Mouse (Mus musculus): ENCODE results near the gene Lgals7. TPM values are rescaled to one million over a fixed set of nuclear protein-coding genes. Genes with fewer than 3 reads are reported as not detected.
"Not testable (repeated sequence)": the region's sequence is repeated elsewhere in the genome, so short reads cannot be mapped to it uniquely, and the experiment has no call there.

Gene Lgals7
- polyA plus RNA-seq, 1 experiment, result 0.48 TPM

DNA sequence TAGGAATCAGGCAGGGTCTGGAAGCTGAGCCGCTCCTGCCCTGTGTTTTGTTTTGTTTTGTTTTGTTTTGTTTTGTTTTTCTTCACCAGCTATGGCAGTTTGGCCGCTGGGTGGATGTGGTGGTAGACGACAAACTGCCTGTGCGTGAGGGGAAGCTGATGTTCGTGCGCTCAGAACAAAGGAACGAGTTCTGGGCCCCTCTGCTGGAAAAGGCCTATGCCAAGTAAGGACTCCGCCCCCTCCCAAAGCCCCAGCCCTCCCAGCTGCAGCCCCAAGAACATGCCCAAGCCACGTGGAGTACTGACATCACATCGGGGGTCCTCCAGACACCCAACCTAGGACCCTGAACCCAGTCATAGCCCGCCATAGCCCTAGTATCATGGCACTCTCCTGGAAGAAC is 19.4 kb downstream of the Lgals7 start:
- Histone ChIP-seq H3K27ac (ENCODE audit: insufficient read depth, low read length) (no peak overlapping the region), H3K4me3 (ENCODE audit: extremely low read depth, insufficient read depth, insufficient read length) (no peak overlapping the region), H3K36me3 (ENCODE audit: control insufficient read depth, insufficient read depth, low read length) (no peaks in the 10 kb centered on the region), H3K4me1 (ENCODE audit: control insufficient read depth, insufficient read depth, insufficient read length) (no peaks in the 10 kb centered on the region), H3K27me3 (ENCODE audit: control insufficient read depth, insufficient read depth, low read length) (no peaks in the 10 kb centered on the region)
- TF ChIP-seq CTCF (IDR thresholded peaks at IDR 0.05; ENCODE audit: extremely low read depth, insufficient read depth, insufficient read length, insufficient replicate concordance) (no peak), POLR2A (IDR thresholded peaks at IDR 0.05; ENCODE audit: low read depth, low read length) (no peak)
- no peak for DNase-seq (ENCODE audit: low read depth in 1 of 2, low spot score in 2 of 2)
- WGBS, result 80% methylated on average over 11 of the region's 11 CpGs

DNA sequence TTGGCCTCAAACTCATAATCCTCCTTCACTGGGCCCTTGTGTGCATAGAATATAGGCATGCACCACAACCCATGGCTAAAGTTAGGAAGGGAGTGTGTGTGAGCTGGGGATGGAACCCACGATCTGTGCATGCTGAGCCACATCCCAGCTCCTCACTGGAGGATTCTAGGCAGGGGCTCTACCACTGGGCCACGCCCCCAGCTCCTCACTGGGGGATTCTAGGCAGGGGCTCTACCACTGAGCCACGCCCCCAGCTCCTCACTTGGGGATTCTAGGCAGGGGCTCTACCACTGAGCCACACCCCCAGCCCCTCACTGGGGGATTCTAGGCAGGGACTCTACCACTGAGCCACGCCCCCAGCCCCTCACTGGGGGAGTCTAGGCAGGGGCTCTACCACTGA is 20.1 kb downstream of the Lgals7 start:
- not testable (repeated sequence) for DNase-seq (ENCODE audit: low read depth in 1 of 2, low spot score in 2 of 2); H3K27me3 ChIP-seq (ENCODE audit: control insufficient read depth, insufficient read depth, low read length)
- WGBS, result 93% methylated on average over 4 of the region's 4 CpGs

DNA sequence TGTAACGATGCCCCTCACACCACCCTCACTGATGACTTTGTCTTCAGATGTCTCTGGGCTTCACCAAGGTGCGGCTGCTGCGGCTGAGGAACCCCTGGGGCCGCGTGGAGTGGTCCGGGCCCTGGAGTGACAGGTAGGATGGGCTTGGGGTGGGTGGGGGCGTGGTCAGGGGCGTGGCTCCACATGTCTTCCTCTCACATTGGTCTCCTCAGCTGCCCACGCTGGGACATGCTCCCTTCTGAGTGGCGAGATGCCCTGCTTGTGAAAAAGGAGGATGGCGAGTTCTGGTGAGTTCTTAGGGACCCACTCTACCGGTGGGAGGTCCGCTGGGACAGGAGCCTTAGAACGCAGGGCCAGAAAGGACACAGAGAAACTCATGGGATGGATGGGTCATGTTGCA is 22.8 kb downstream of the Lgals7 start:
- no peak overlapping the region for H3K4me3 ChIP-seq (ENCODE audit: extremely low read depth, insufficient read depth, insufficient read length)
- peaks cover 3% of the 10 kb centered on the region for H3K4me1 ChIP-seq (ENCODE audit: control insufficient read depth, insufficient read depth, insufficient read length)
- no peak for TF ChIP-seq CTCF (IDR thresholded peaks at IDR 0.05; ENCODE audit: extremely low read depth, insufficient read depth, insufficient read length, insufficient replicate concordance)
- no peak for TF ChIP-seq POLR2A (IDR thresholded peaks at IDR 0.05; ENCODE audit: low read depth, low read length)
- DNase-seq (ENCODE audit: low read depth in 1 of 2, low spot score in 2 of 2), result no peak
- peaks cover 3% of the 10 kb centered on the region; the same call in 1 of the 2 replicates for H3K27me3 ChIP-seq (ENCODE audit: control insufficient read depth, insufficient read depth, low read length)
- 44% methylated on average over 14 of the region's 14 CpGs for WGBS
- H3K36me3 ChIP-seq (ENCODE audit: control insufficient read depth, insufficient read depth, low read length), result no peaks in the 10 kb centered on the region; the same call in 1 of the 2 replicates
- H3K27ac ChIP-seq (ENCODE audit: insufficient read depth, low read length), result no peak overlapping the region

More for the DNA sequence above, 20.1 kb downstream of the Lgals7 start:
- H3K27ac ChIP-seq (ENCODE audit: insufficient read depth, low read length); H3K4me1 ChIP-seq (ENCODE audit: control insufficient read depth, insufficient read depth, insufficient read length); H3K36me3 ChIP-seq (ENCODE audit: control insufficient read depth, insufficient read depth, low read length); H3K4me3 ChIP-seq (ENCODE audit: extremely low read depth, insufficient read depth, insufficient read length): not testable (repeated sequence)

DNA sequence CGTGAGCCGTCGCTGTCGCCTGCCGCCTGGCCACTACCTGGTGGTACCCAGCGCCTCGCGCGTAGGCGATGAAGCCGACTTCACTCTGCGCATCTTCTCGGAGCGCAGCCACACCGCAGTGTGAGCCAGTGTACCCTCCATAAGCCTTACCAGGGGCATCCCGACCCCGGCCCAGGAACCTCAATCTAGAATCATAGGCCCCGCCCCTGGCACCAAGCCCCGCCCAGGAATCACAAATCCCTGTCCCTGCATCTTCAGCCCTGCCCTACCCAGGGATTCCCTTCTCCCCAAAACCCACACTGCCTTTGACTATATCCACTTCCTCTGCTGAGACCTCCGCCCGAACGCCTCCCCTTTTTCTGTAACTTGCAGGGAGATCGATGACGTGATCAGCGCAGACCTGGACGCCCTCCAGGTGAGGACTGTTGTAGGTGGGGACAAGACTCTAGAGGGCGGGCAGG is 25.1 kb downstream of the Lgals7 start:
- H3K4me3 ChIP-seq (ENCODE audit: extremely low read depth, insufficient read depth, insufficient read length), result no peak overlapping the region
- no peak overlapping the region for H3K27ac ChIP-seq (ENCODE audit: insufficient read depth, low read length)
- H3K36me3 ChIP-seq (ENCODE audit: control insufficient read depth, insufficient read depth, low read length), result peaks cover 8% of the 10 kb centered on the region
- peaks cover 3% of the 10 kb centered on the region; the same call in 1 of the 2 replicates for H3K27me3 ChIP-seq (ENCODE audit: control insufficient read depth, insufficient read depth, low read length)
- WGBS, result 11% methylated on average over 27 of the region's 27 CpGs
- peaks cover 3% of the 10 kb centered on the region for H3K4me1 ChIP-seq (ENCODE audit: control insufficient read depth, insufficient read depth, insufficient read length)
- no peak for DNase-seq (ENCODE audit: low read depth in 1 of 2, low spot score in 2 of 2)
- TF ChIP-seq POLR2A (IDR thresholded peaks at IDR 0.05; ENCODE audit: low read depth, low read length), result no peak

DNA sequence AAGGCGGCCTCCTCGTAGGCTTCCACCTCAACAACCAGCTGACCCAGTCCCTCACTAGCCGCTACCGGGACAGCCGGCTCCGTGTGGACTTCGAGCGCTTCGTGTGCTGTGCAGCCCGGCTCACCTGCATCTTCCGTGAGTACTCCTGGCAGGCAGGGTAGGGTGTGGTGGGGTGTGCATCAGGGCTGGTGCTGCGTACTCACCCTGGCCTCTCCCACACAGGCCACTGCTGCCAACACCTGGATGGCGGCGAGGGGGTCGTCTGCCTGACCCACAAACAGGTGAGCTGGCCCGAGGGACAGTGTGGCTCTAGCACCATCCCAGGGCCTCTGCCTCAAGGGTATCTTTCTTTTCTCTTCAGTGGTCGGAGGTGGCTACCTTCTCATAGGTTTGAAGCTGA is 28.9 kb downstream of the Lgals7 start:
- TF ChIP-seq POLR2A (IDR thresholded peaks at IDR 0.05; ENCODE audit: low read depth, low read length), result no peak
- Histone ChIP-seq H3K4me3 (ENCODE audit: extremely low read depth, insufficient read depth, insufficient read length) (no peak overlapping the region), H3K36me3 (ENCODE audit: control insufficient read depth, insufficient read depth, low read length) (peaks cover 44% of the 10 kb centered on the region), H3K4me1 (ENCODE audit: control insufficient read depth, insufficient read depth, insufficient read length) (peaks cover 3% of the 10 kb centered on the region), H3K27ac (ENCODE audit: insufficient read depth, low read length) (no peak overlapping the region), H3K27me3 (ENCODE audit: control insufficient read depth, insufficient read depth, low read length) (peaks cover 3% of the 10 kb centered on the region; the same call in 1 of the 2 replicates)
- DNase-seq (ENCODE audit: low read depth in 1 of 2, low spot score in 2 of 2), result no peak
- 97% methylated on average over 17 of the region's 17 CpGs for WGBS

DNA sequence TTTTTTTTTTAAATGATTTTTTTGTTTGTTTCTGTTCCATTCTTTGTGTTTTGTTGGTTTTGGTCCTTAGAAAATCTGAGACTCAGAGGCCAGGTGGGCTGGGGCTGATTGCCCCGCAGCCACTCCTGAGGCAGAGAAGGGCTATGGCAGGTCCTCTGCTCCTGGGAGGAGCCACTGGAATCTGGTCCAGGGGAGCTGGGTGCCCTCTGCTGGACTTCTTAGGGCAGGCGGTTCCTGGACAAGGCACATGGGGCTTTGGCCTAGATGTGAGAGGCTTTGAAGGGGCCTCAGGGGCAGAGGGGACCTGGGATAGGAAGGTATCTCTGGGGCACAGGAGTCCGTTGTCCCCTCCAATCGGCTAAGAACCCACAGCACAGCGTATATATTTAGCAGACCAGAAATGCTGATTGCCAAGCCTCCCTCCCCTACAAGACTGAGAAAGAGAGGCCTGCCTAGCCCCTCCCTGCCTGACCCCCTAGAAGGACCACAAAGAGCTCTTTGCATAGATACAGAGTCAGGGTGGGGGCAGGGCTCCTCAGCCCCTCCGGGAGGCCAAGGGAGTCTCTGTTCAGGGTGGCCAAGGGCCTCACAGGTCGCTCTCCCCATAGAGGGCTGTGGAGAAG is 30.1 kb downstream of the Lgals7 start:
- peaks cover 55% of the 10 kb centered on the region for H3K36me3 ChIP-seq (ENCODE audit: control insufficient read depth, insufficient read depth, low read length)
- H3K27me3 ChIP-seq (ENCODE audit: control insufficient read depth, insufficient read depth, low read length), result no peaks in the 10 kb centered on the region
- TF ChIP-seq POLR2A (IDR thresholded peaks at IDR 0.05; ENCODE audit: low read depth, low read length), result no peak
- peak; percentile 8; the same call in 1 of the 2 replicates for TF ChIP-seq CTCF (IDR thresholded peaks at IDR 0.05; ENCODE audit: extremely low read depth, insufficient read depth, insufficient read length, insufficient replicate concordance)
- 82% methylated on average over 7 of the region's 7 CpGs for WGBS
- peaks cover 3% of the 10 kb centered on the region; the same call in 1 of the 2 replicates for H3K4me1 ChIP-seq (ENCODE audit: control insufficient read depth, insufficient read depth, insufficient read length)
- DNase-seq (ENCODE audit: low read depth in 1 of 2, low spot score in 2 of 2), result no peak
- no peak overlapping the region for H3K4me3 ChIP-seq (ENCODE audit: extremely low read depth, insufficient read depth, insufficient read length)
- H3K27ac ChIP-seq (ENCODE audit: insufficient read depth, low read length), result no peak overlapping the region

DNA sequence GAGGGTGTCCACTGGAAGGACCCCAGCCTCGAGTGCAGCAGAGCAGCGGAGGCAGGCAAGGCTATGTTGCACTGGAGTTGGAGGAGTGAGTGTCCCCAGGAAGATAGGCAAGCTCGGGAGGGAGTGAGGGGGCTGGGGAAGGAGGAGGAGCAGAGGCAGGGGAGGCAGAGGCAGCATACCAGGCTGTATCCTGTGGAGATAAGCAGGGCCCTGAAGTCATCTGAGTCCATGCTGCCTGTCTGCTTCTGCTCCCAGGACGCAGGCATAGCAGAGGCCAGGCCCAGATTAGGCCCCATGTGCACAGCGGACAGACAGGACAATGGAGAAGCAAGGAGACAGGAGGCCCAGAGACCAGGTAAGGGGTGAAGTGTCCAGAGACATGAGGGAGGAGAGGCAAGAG is 31.3 kb downstream of the Lgals7 start:
- no peak overlapping the region for H3K27ac ChIP-seq (ENCODE audit: insufficient read depth, low read length)
- no peak for TF ChIP-seq POLR2A (IDR thresholded peaks at IDR 0.05; ENCODE audit: low read depth, low read length)
- no peak for TF ChIP-seq CTCF (IDR thresholded peaks at IDR 0.05; ENCODE audit: extremely low read depth, insufficient read depth, insufficient read length, insufficient replicate concordance)
- no peak overlapping the region for H3K4me3 ChIP-seq (ENCODE audit: extremely low read depth, insufficient read depth, insufficient read length)
- DNase-seq (ENCODE audit: low read depth in 1 of 2, low spot score in 2 of 2), result no peak
- peaks cover 59% of the 10 kb centered on the region for H3K36me3 ChIP-seq (ENCODE audit: control insufficient read depth, insufficient read depth, low read length)
- no peaks in the 10 kb centered on the region; the same call in 1 of the 2 replicates for H3K4me1 ChIP-seq (ENCODE audit: control insufficient read depth, insufficient read depth, insufficient read length)
- H3K27me3 ChIP-seq (ENCODE audit: control insufficient read depth, insufficient read depth, low read length), result no peaks in the 10 kb centered on the region
- 82% methylated on average over 5 of the region's 5 CpGs for WGBS
